Mouse (Mus musculus) midbrain, embryonic 16.5 days (tissue): ENCODE data around the gene Ctnna3. TPM values are rescaled to one million over a fixed set of nuclear protein-coding genes. Genes with fewer than 3 reads are reported as not detected.

ENCODE experiments used
- ATAC-seq: fragments of 200-750 bp; cut with Nextera tagmentation; 2 replicates; pipeline ENCODE4 v1.8.0; 2017; ENCODE audit warnings: moderate TSS enrichment
- H3K27ac ChIP-seq: fragments of 300-500 bp; sonication (generic); 2 replicates; pipeline ENCODE4 v1.5.1; 2014; ENCODE audit warnings: mild to moderate bottlenecking, low read length, mixed read lengths
- H3K27me3 ChIP-seq: fragments of 300-500 bp; sonication (generic); 2 replicates; pipeline ENCODE4 v1.6.1; 2014; ENCODE audit warnings: low read depth, low read length, mixed read lengths; ENCODE audit not compliant: control insufficient read depth, insufficient read depth
- H3K36me3 ChIP-seq: fragments of 300-500 bp; sonication (generic); 2 replicates; pipeline ENCODE4 v1.6.1; 2014; ENCODE audit warnings: mild to moderate bottlenecking, low read length, moderate library complexity, mixed read lengths; ENCODE audit not compliant: control insufficient read depth, insufficient read depth
- H3K4me1 ChIP-seq: fragments of 300-500 bp; sonication (generic); 2 replicates; pipeline ENCODE4 v1.6.1; 2014; ENCODE audit warnings: mild to moderate bottlenecking, low read length, mixed read lengths; ENCODE audit not compliant: control insufficient read depth, insufficient read depth
- H3K4me2 ChIP-seq: fragments of 300-500 bp; sonication (generic); 2 replicates; pipeline ENCODE4 v1.6.1; 2014; ENCODE audit warnings: mild to moderate bottlenecking, low read length, mixed read lengths
- H3K4me3 ChIP-seq: fragments of 300-500 bp; sonication (generic); 2 replicates; pipeline ENCODE4 v1.5.1; 2014; ENCODE audit warnings: low read depth, mild to moderate bottlenecking, low read length, moderate library complexity, mixed read lengths
- H3K9ac ChIP-seq: fragments of 300-500 bp; sonication (generic); 2 replicates; pipeline ENCODE4 v1.6.1; 2014; ENCODE audit warnings: low read depth, low read length, mixed read lengths
- H3K9me3 ChIP-seq: fragments of 300-500 bp; sonication (generic); replicated peaks from 2 replicates; pipeline ENCODE4 v1.6.1; 2014; ENCODE audit warnings: mild to moderate bottlenecking, low read length, mixed read lengths; ENCODE audit not compliant: control insufficient read depth, poor library complexity, severe bottlenecking
- WGBS: fragments of 180-500 bp; shearing (Covaris S2); extraction: QIAGEN DNeasy Blood & Tissue Kit; methylation state at CpG from one replicate; pipeline ENCODE4 v1.1.7; 2014; 5-methylcytosine and 5-hydroxymethylcytosine counted together
- polyA plus RNA-seq: library from polyadenylated mRNA; unstranded; fragments of >200 nt; fragmentation: Nextera tagmentation; extraction: Ambion mirVana; gene quantifications from 2 replicates; pipeline ENCODE4 v1.2.1, GENCODE M21; 2015

The Ctnna3 gene
- polyA plus RNA-seq, 1 experiment from 2014 or later = 0.98 TPM

DNA sequence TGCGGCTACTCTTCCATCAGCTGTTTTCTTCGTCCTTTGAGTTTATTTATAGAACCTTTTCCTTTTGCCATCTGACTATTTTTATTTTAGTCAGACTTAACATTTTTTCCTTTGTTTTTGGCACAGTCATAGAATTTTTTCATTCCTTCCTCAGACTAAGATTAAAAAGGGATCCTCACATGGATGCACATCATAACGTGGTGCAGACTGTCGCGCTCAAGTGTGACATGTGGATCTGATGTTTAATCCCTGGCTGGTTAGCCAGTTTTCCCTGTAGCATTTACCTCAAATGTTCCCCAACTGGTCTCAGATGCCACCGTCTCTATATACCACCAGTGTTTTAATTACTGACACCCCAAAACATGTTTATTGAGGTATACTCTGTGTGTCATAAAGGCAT is 246.4 kb downstream of the Ctnna3 start:
- no peaks in the 10 kb centered on the region for H3K36me3 ChIP-seq
- H3K27me3 ChIP-seq = no peaks in the 10 kb centered on the region
- H3K9me3 ChIP-seq = no peaks in the 10 kb centered on the region
- H3K9ac ChIP-seq = no peak overlapping the region
- no peaks in the 10 kb centered on the region for H3K4me1 ChIP-seq
- H3K4me2 ChIP-seq = no peak overlapping the region
- no peak for ATAC-seq
- H3K4me3 ChIP-seq = no peak overlapping the region
- no peak overlapping the region for H3K27ac ChIP-seq
- 74% methylated on average over 6 of the region's 6 CpGs for WGBS

DNA sequence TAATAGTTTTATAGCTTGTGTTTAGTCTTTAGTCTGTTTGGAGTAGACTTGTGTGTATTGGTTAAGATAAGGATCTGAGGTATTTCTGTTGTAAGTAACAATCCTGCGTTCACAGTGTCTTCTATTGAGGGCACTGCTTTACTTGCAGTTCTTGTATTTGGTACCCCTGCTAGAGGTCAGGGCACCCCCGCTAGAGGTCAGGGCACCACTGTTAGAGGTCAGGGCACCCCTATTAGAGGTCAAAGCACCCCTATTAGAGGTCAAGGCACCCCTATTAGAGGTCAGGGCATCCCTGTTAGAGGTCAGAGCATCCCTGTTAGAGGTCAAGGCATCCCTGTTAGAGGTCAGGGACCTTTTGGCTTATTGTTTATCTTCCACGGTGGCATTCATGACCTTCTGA is 259.3 kb downstream of the Ctnna3 start:
- H3K4me2 ChIP-seq = no peak overlapping the region
- 17% methylated on average over 3 of the region's 3 CpGs for WGBS
- no peaks in the 10 kb centered on the region for H3K36me3 ChIP-seq
- H3K4me1 ChIP-seq = no peaks in the 10 kb centered on the region
- H3K4me3 ChIP-seq = no peak overlapping the region
- H3K9me3 ChIP-seq = no peaks in the 10 kb centered on the region
- H3K27ac ChIP-seq = no peak overlapping the region
- H3K9ac ChIP-seq = no peak overlapping the region
- no peaks in the 10 kb centered on the region for H3K27me3 ChIP-seq
- ATAC-seq = no peak

DNA sequence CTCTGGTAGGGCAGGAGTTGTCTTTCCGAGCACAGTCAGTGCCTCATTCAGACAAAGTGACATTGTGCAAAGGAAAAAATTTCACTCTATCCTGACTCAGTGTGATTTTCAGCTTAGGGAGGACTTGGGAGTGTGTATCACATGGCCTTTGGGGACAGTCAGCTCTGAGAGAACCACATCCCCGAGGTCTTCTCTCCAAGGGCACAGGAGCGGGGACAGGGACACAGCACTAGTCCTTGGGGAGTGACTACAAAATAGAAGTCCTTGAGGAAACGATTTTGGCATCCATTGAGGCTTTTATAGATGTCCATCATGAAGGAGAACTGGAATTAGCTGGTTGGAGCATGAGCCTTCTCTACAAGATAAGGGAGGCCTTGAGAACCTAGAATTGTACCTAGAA is 259.8 kb downstream of the Ctnna3 start:
- no peaks in the 10 kb centered on the region for H3K9me3 ChIP-seq
- no peak overlapping the region for H3K4me2 ChIP-seq
- no peak for ATAC-seq
- 29% methylated on average over 4 of the region's 4 CpGs for WGBS
- H3K4me3 ChIP-seq = no peak overlapping the region
- H3K36me3 ChIP-seq = no peaks in the 10 kb centered on the region
- H3K27me3 ChIP-seq = no peaks in the 10 kb centered on the region
- H3K9ac ChIP-seq = no peak overlapping the region
- no peak overlapping the region for H3K27ac ChIP-seq
- H3K4me1 ChIP-seq = no peaks in the 10 kb centered on the region

DNA sequence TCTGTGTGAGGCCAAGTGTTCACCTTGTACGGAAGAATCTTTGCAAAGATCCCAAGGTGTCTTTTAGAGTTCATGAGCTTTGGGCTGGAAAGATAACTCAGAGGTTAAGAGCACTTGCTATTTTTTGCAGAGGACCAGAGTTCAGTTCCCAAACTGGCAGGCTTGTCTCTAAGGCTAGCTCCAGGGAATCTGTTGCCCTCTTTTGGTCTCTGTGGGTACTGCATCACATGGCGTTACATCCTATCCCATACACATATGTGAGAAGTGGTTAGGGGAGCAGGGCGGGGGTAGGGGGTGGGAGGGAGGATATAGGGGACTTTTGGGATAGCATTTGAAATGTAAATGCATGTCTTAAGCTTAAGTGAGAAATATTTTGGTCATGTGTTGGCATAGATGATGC is 262.1 kb downstream of the Ctnna3 start:
- 52% methylated on average over 3 of the region's 3 CpGs for whole genome bisulfite sequencing
- H3K4me1 ChIP-seq = no peaks in the 10 kb centered on the region
- no peak for ATAC-seq
- H3K4me3 ChIP-seq = no peak overlapping the region
- H3K4me2 ChIP-seq = no peak overlapping the region
- H3K9ac ChIP-seq = no peak overlapping the region
- H3K27me3 ChIP-seq = no peaks in the 10 kb centered on the region
- no peaks in the 10 kb centered on the region for H3K36me3 ChIP-seq
- H3K9me3 ChIP-seq = no peaks in the 10 kb centered on the region
- no peak overlapping the region for H3K27ac ChIP-seq

DNA sequence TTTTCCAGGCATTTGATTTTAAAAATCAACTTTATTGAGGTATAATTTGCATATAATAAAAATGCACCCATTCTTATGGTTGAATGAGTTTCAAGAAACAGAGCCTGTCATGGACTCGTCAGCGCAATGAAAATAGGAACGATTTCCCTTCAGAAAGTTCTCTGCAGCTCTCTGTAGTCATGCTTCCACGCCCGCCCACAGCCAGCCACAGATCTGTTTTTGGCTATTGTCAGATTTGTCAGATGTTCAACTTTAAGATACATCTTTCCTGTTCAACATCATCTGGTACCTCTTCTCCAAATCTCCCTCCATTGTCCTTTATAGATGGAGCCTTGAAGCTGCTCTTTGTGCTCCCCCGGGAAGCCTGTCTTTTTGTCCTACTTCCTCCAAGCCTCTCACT is 280.3 kb downstream of the Ctnna3 start:
- no peaks in the 10 kb centered on the region for H3K4me1 ChIP-seq
- ATAC-seq = no peak

DNA sequence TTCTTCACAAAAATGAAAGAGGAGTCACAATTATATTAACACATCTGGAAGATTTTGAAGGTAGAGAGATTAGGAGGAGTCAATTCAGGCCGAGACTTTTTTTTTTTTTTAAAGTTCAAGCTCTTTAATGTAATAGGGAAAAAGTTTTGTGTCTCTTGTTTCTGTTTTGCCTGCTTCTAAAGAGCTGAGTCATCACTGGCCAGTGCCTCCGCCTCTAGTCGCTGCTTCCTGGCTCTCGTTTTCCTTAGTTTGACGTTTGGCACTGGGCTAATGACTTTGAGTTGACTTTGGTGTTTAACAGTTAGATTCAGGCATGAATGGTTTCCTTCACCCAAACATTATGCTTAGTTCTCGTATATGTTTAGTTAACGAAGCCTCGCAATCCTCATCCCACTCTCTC is 282.6 kb downstream of the Ctnna3 start:
- Histone ChIP-seq H3K27ac (no peak overlapping the region), H3K36me3 (no peaks in the 10 kb centered on the region), H3K4me2 (no peak overlapping the region), H3K9ac (no peak overlapping the region), H3K27me3 (no peaks in the 10 kb centered on the region), H3K9me3 (no peaks in the 10 kb centered on the region), H3K4me1 (no peaks in the 10 kb centered on the region), H3K4me3 (no peak overlapping the region)
- ATAC-seq = no peak
- WGBS = 78% methylated on average over 8 of the region's 8 CpGs

More for the DNA sequence above, 280.3 kb downstream of the Ctnna3 start:
- Histone ChIP-seq H3K27me3 (no peaks in the 10 kb centered on the region), H3K9me3 (no peaks in the 10 kb centered on the region), H3K36me3 (no peaks in the 10 kb centered on the region), H3K27ac (no peak overlapping the region), H3K4me3 (no peak overlapping the region), H3K9ac (no peak overlapping the region), H3K4me2 (no peak overlapping the region)
- 84% methylated on average over 6 of the region's 6 CpGs for WGBS

DNA sequence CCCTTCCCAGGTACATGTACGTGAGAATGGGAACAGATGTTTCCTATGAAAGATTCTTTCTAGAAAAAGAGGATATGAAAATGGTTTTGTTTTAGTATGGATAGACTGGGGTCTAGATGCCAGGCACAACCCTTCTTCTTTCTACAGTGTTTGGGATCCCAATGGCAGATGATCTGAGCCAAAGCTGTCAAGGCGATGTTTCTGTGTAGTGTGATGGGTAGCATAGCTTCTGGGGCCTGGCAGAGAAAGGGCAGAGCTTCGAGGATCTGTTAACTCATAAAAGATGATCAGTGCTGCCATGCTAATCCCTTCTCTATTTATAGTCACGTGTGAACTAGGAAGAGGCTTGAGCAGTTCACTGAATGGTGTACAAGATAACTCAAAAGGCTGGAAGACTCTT is 284.3 kb downstream of the Ctnna3 start:
- no peak for ATAC-seq
- 78% methylated on average over 4 of the region's 4 CpGs for WGBS
- Histone ChIP-seq H3K4me1 (no peaks in the 10 kb centered on the region), H3K4me2 (no peak overlapping the region), H3K36me3 (no peaks in the 10 kb centered on the region), H3K27ac (no peak overlapping the region), H3K4me3 (no peak overlapping the region), H3K9me3 (no peaks in the 10 kb centered on the region), H3K9ac (no peak overlapping the region), H3K27me3 (no peaks in the 10 kb centered on the region)

DNA sequence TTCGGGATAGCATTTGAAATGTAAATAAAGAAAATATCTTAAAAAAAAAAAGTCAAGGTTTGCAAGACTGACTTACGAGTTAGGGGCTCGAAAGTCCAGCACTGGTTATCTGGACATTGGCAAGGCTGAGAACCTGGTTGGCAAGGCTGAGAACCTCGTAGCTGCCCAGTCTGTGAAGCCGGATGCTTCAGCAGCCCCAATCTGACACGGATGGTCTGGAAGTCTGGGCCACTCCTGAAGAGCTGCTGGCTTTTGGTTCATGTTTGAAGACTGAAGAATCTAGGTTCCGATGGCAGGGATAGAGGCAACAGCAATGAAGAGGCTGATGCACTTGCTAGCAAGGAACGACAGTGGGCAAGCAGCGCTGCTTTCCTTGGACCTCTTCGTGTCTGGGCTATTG is 339.0 kb downstream of the Ctnna3 start:
- Histone ChIP-seq H3K9ac (no peak overlapping the region), H3K27ac (no peak overlapping the region), H3K4me1 (no peaks in the 10 kb centered on the region), H3K9me3 (no peaks in the 10 kb centered on the region), H3K4me2 (no peak overlapping the region), H3K4me3 (no peak overlapping the region), H3K36me3 (no peaks in the 10 kb centered on the region), H3K27me3 (no peaks in the 10 kb centered on the region)
- 95% methylated on average over 10 of the region's 10 CpGs for WGBS
- no peak for ATAC-seq

DNA sequence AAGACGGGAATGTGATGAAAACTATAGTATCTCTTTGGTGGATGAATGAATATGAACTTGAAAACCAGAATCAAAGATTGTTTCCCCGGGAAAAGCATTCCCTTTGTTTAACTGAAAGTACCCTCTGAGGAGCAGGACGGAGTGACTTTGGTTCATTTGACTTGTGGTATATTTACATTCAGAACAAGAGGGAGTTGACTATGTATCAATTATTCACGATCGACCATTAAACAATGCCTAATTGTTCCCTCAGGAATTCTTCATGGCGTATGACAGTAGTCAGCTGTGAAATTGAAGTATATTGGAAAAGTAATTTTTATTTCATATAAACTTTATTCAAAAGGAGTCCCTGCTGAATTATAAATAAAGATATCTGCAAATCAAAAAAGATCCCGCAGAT is 341.8 kb downstream of the Ctnna3 start:
- Histone ChIP-seq H3K4me3 (no peak overlapping the region), H3K4me2 (no peak overlapping the region)
- 65% methylated on average over 7 of the region's 7 CpGs for WGBS

DNA sequence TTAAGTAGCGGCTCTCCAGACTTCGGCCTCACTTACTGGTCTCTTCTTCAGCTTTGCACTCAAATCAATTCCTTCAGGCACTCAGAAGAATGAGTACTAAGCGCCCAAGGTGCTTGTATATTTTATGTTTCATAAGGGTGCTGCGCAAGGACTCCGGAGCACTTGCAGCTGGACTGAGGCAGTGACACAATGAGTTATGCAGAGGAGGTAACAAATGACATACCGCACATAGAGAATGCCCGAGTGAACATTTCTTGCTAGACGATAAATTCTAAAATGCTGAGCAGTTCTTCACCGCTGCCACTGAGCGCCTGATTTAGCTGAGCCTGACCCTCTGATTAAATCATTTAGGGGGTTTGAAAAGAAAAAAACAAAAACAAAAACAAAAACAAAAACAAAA is 342.2 kb downstream of the Ctnna3 start:
- Histone ChIP-seq H3K9me3 (no peaks in the 10 kb centered on the region), H3K4me2 (no peak overlapping the region), H3K4me3 (no peak overlapping the region), H3K36me3 (no peaks in the 10 kb centered on the region), H3K27me3 (no peaks in the 10 kb centered on the region), H3K4me1 (no peaks in the 10 kb centered on the region), H3K9ac (no peak overlapping the region), H3K27ac (no peak overlapping the region)
- 80% methylated on average over 10 of the region's 10 CpGs for WGBS
- no peak for ATAC-seq

More for the DNA sequence above, 341.8 kb downstream of the Ctnna3 start:
- ATAC-seq = no peak
- no peaks in the 10 kb centered on the region for H3K27me3 ChIP-seq
- H3K9me3 ChIP-seq = no peaks in the 10 kb centered on the region
- no peak overlapping the region for H3K27ac ChIP-seq
- no peak overlapping the region for H3K9ac ChIP-seq
- no peaks in the 10 kb centered on the region for H3K36me3 ChIP-seq
- no peaks in the 10 kb centered on the region for H3K4me1 ChIP-seq
